Mouse (Mus musculus): ENCODE measurements at regions not wholly inside any gene's neighbourhood (a gene's known extent, or its start where the extent isn't known, plus 50 kb on each side); places are given as distances from the start of the nearest gene placed in this dataset.

DNA sequence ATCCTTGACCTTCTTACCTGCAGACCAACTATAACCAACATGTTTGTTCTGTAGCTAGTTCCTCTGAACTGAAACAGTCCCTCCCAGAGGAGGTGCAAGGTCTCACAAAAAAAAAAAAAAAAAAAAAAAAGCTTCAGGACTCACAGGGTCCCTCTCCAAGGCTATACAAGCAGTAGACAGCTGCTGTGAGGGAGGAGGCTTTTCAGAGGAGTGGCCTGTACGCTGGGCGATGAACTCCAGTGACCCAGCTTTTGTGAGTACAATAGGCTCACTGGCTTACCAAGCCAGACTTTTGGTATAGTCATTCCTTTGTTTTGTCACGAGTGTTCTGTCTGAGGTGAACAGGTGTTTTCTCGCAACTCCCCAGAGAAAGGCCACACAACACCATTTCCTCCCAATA is 85.8 kb upstream of the Ywhaq start:
- TF ChIP-seq CTCF (IDR thresholded peaks at IDR 0.05; ENCODE audit: low read depth, low read length) (no peak), POLR2A (IDR thresholded peaks at IDR 0.05; ENCODE audit: extremely low read depth, insufficient read depth, low read length) (no peak)
